Mouse (Mus musculus): ENCODE data around the gene Glipr2. TPM values are rescaled to one million over a fixed set of nuclear protein-coding genes. Genes with fewer than 3 reads are reported as not detected.
A peak's percentile ranks its signal among the peaks of the same experiment; 100 is the strongest.

The Glipr2 gene
- total RNA-seq, 1 experiment = 93.2 TPM

DNA sequence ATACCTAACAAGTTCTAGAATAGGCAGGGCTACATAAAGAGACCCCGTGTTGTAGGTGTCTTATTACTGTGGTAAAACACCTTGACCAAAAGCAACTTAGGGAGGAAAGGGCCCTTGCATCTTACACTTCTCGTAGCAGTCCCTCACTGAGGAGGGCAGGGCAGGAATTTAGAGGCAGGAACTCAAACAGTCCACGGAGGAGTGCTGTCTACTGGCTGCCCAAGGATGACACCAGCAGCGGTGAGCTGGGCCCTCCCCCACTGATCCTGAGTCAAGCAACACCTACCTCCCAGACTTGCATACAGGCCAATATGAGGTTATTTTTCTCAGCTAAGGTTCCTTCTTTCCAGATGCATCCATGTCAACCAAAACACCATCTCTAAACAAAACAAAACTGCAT lies 23.0 kb downstream of the Glipr2 start:
- H3K36me3 ChIP-seq (ENCODE audit: control insufficient read depth, insufficient read depth, low read length, poor library complexity, severe bottlenecking) = no peaks in the 10 kb centered on the region; the same call in 1 of the 2 replicates
- H3K4me1 ChIP-seq (ENCODE audit: control insufficient read depth in 2 of 2, insufficient read depth in 2 of 2, low read length in 2 of 2, poor library complexity in 1 of 2) = peaks cover 14 to 24% of the 10 kb centered on the region in 2 experiments
- TF ChIP-seq ZNF384 (IDR thresholded peaks at IDR 0.05; ENCODE audit: low read depth, low read length) (no peak), MAFK (IDR thresholded peaks at IDR 0.05; ENCODE audit: insufficient read depth, low read depth, low read length) (no peak), HCFC1 (IDR thresholded peaks at IDR 0.05; ENCODE audit: borderline replicate concordance, insufficient read depth, low read length) (no peak), CHD2 (IDR thresholded peaks at IDR 0.05; ENCODE audit: low read depth, low read length) (no peak), ZC3H11A (IDR thresholded peaks at IDR 0.05; ENCODE audit: borderline replicate concordance, low read depth, low read length) (no peak)
- H3K4me3 ChIP-seq (ENCODE audit: insufficient read depth in 1 of 2, low read depth in 1 of 2, low read length in 2 of 2, poor library complexity in 1 of 2, severe bottlenecking in 1 of 2) = no peak overlapping the region
- H3K9ac ChIP-seq (ENCODE audit: insufficient read depth, low read depth, low read length, poor library complexity, severe bottlenecking) = no peak overlapping the region
- no peak for DNase-seq (ENCODE audit: low read depth, low spot score)
- in situ Hi-C loops (cut with MboI; ENCODE audit: low sequenced_read_pairs in 2 of 2, unreplicated experiment in 2 of 2) = loop anchor here in 1 of 2 experiments (5.0 kb wide), 1 partner anchor 53 kb away; no protein-coding TSS in a partner anchor
- H3K27ac ChIP-seq (ENCODE audit: insufficient read depth, low read depth, low read length, poor library complexity, severe bottlenecking) = no peak overlapping the region
- no peaks in the 10 kb centered on the region for H3K9me3 ChIP-seq (ENCODE audit: control insufficient read depth, insufficient read depth, low read depth, low read length)

DNA sequence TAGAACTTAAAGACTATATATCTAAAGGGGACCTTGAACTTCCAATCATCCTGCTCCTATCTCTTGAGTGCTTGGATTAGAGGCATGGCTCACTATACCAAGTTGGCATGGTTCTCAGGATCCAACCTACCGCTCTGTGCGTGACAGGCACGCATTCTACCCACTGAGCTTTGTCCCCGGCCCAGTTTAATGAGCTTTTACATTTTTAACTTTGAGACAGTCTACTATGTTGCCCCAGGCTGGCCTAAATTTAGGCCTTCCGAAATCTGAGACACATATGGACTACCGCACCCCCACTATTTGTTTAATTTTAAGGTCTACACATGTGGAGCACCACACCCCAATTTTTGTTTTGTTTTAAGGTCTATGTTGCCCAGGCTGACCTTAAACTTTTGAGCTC lies 23.6 kb downstream of the Glipr2 start:
- Histone ChIP-seq H3K4me3 (ENCODE audit: insufficient read depth in 1 of 2, low read depth in 1 of 2, low read length in 2 of 2, poor library complexity in 1 of 2, severe bottlenecking in 1 of 2) (no peak overlapping the region), H3K36me3 (ENCODE audit: control insufficient read depth, insufficient read depth, low read length, poor library complexity, severe bottlenecking) (no peaks in the 10 kb centered on the region; the same call in 1 of the 2 replicates), H3K9ac (ENCODE audit: insufficient read depth, low read depth, low read length, poor library complexity, severe bottlenecking) (no peak overlapping the region), H3K9me3 (ENCODE audit: control insufficient read depth, insufficient read depth, low read depth, low read length) (no peaks in the 10 kb centered on the region), H3K27ac (ENCODE audit: insufficient read depth, low read depth, low read length, poor library complexity, severe bottlenecking) (no peak overlapping the region), H3K4me1 (ENCODE audit: control insufficient read depth in 2 of 2, insufficient read depth in 2 of 2, low read length in 2 of 2, poor library complexity in 1 of 2) (peaks cover 11 to 24% of the 10 kb centered on the region in 2 experiments)
- TF ChIP-seq ZC3H11A (IDR thresholded peaks at IDR 0.05; ENCODE audit: borderline replicate concordance, low read depth, low read length) (no peak), CHD2 (IDR thresholded peaks at IDR 0.05; ENCODE audit: low read depth, low read length) (no peak), MAFK (IDR thresholded peaks at IDR 0.05; ENCODE audit: insufficient read depth, low read depth, low read length) (no peak), HCFC1 (IDR thresholded peaks at IDR 0.05; ENCODE audit: borderline replicate concordance, insufficient read depth, low read length) (no peak), ZNF384 (IDR thresholded peaks at IDR 0.05; ENCODE audit: low read depth, low read length) (no peak)
- in situ Hi-C loops (cut with MboI; ENCODE audit: low sequenced_read_pairs in 2 of 2, unreplicated experiment in 2 of 2) = loop anchor here in 1 of 2 experiments (5.0 kb wide), 1 partner anchor 54 kb away; no protein-coding TSS in a partner anchor
- no peak for DNase-seq (ENCODE audit: low read depth, low spot score)

DNA sequence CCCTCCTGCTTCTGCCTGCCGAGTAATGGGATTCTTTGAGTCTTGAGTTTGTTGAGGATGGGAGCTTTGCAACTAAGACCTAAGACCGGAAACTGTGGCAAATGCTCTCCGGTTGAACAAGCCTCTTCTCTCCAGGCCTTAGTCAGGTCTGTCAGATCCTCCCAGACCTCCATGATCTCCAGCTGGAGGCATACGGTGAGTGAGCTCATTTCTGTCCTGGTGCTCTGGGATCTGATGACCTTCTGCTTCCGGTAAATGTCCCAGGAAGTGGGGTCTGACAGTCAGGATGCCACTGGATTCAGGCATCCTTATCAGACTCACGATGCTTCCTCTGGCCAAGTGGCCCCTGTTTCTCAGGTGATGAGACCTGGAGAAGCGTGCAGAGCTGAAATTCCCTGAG lies 24.1 kb downstream of the Glipr2 start:
- Histone ChIP-seq H3K9ac (ENCODE audit: insufficient read depth, low read depth, low read length, poor library complexity, severe bottlenecking) (no peak overlapping the region), H3K36me3 (ENCODE audit: control insufficient read depth, insufficient read depth, low read length, poor library complexity, severe bottlenecking) (no peaks in the 10 kb centered on the region; the same call in 1 of the 2 replicates), H3K4me3 (ENCODE audit: insufficient read depth in 1 of 2, low read depth in 1 of 2, low read length in 2 of 2, poor library complexity in 1 of 2, severe bottlenecking in 1 of 2) (no peak overlapping the region), H3K4me1 (ENCODE audit: control insufficient read depth in 2 of 2, insufficient read depth in 2 of 2, low read length in 2 of 2, poor library complexity in 1 of 2) (peaks cover 8 to 24% of the 10 kb centered on the region in 2 experiments), H3K27ac (ENCODE audit: insufficient read depth, low read depth, low read length, poor library complexity, severe bottlenecking) (no peak overlapping the region), H3K9me3 (ENCODE audit: control insufficient read depth, insufficient read depth, low read depth, low read length) (no peaks in the 10 kb centered on the region)
- DNase-seq (ENCODE audit: low read depth, low spot score) = no peak
- in situ Hi-C loops (cut with MboI; ENCODE audit: low sequenced_read_pairs in 2 of 2, unreplicated experiment in 2 of 2) = loop anchor here in 1 of 2 experiments (5.0 kb wide), 1 partner anchor 54 kb away; no protein-coding TSS in a partner anchor
- no peak for TF ChIP-seq ZNF384 (IDR thresholded peaks at IDR 0.05; ENCODE audit: low read depth, low read length)
- TF ChIP-seq MAFK (IDR thresholded peaks at IDR 0.05; ENCODE audit: insufficient read depth, low read depth, low read length) = no peak
- TF ChIP-seq ZC3H11A (IDR thresholded peaks at IDR 0.05; ENCODE audit: borderline replicate concordance, low read depth, low read length) = no peak
- TF ChIP-seq CHD2 (IDR thresholded peaks at IDR 0.05; ENCODE audit: low read depth, low read length) = no peak
- TF ChIP-seq HCFC1 (IDR thresholded peaks at IDR 0.05; ENCODE audit: borderline replicate concordance, insufficient read depth, low read length) = no peak

DNA sequence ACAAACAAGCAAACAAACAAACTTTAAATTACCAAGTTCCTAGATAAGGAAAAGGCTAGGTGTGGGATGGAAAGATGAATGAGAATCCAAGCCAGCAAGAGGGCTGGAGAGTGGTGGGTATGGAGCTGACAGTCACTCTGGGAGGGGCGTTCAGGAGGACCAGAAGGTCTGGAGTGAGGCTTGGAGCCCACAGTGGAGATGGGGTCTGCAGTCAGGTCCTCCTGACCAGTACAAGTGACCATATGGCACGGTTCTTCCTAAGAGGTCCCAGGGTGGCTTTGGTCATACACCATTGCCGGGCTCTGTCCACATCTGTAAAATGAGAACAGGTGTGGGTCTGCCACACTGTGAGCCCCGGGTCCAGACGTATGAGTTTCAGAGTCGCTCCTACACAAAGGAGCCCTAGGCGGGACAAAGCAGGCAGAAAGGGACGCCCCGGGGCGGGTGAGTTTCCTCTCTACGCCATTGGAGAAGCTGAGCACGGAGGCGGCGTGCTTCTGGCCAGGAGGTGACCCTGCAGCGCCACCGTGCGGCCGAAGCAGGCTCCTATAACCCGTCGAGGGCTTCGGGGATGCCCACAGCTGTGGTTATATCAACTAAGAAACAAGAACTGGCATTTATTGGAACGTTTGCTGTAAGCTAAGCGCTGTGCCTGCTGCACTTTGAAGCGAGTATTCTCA lies 25.0 kb downstream of the Glipr2 start:
- TF ChIP-seq ZC3H11A (IDR thresholded peaks at IDR 0.05; ENCODE audit: borderline replicate concordance, low read depth, low read length) = peak; percentile 88
- TF ChIP-seq ZNF384 (IDR thresholded peaks at IDR 0.05; ENCODE audit: low read depth, low read length) = no peak
- no peak for TF ChIP-seq HCFC1 (IDR thresholded peaks at IDR 0.05; ENCODE audit: borderline replicate concordance, insufficient read depth, low read length)
- peak; percentile 88 for DNase-seq (ENCODE audit: low read depth, low spot score)
- in situ Hi-C loops (cut with MboI; ENCODE audit: low sequenced_read_pairs in 2 of 2, unreplicated experiment in 2 of 2) = loop anchor here in 1 of 2 experiments (5.0 kb wide), 1 partner anchor 55 kb away; no protein-coding TSS in a partner anchor
- Histone ChIP-seq H3K4me3 (ENCODE audit: insufficient read depth in 1 of 2, low read depth in 1 of 2, low read length in 2 of 2, poor library complexity in 1 of 2, severe bottlenecking in 1 of 2) (no peak overlapping the region), H3K36me3 (ENCODE audit: control insufficient read depth, insufficient read depth, low read length, poor library complexity, severe bottlenecking) (no peaks in the 10 kb centered on the region; the same call in 1 of the 2 replicates), H3K9me3 (ENCODE audit: control insufficient read depth, insufficient read depth, low read depth, low read length) (no peaks in the 10 kb centered on the region), H3K9ac (ENCODE audit: insufficient read depth, low read depth, low read length, poor library complexity, severe bottlenecking) (peak overlapping the region; percentile 13; the same call in 1 of the 2 replicates), H3K27ac (ENCODE audit: insufficient read depth, low read depth, low read length, poor library complexity, severe bottlenecking) (no peak overlapping the region), H3K4me1 (ENCODE audit: control insufficient read depth in 2 of 2, insufficient read depth in 2 of 2, low read length in 2 of 2, poor library complexity in 1 of 2) (peaks cover 5 to 22% of the 10 kb centered on the region in 2 experiments)

Measured in ES-E14 (cell line).